Mouse (Mus musculus) MEL (cell line): ENCODE results near the gene Wdfy3. TPM values are rescaled to one million over a fixed set of nuclear protein-coding genes. Genes with fewer than 3 reads are reported as not detected.

Experiments
- DNase-seq: peaks from one replicate; pipeline ENCODE4 v3.0.0; 2011; ENCODE audit warnings: low read depth, low spot score
- H3K27ac ChIP-seq: 2 replicates; pipeline ENCODE4 v1.5.1; 2012; ENCODE audit warnings: low read depth, mild to moderate bottlenecking, control low read depth, low read length, moderate library complexity; ENCODE audit not compliant: control insufficient read depth
- H3K27me3 ChIP-seq, 2 experiments: fragments of 150-350 bp in 1 of 2; sonication (generic) in 1 of 2; 2 replicates each; pipeline ENCODE4 v1.6.1; 2012; ENCODE audit warnings: low read length in 2 of 2, mild to moderate bottlenecking in 2 of 2, improper control_type of control experiment in 1 of 2, moderate library complexity in 1 of 2; ENCODE audit not compliant: insufficient read depth in 2 of 2, control insufficient read depth in 1 of 2
- H3K36me3 ChIP-seq, 2 experiments: 2 replicates each; pipeline ENCODE4 v1.6.1; 2012 to 2014; ENCODE audit warnings: low read length in 2 of 2, improper control_type of control experiment in 1 of 2, inconsistent platforms in 1 of 2, mild to moderate bottlenecking in 1 of 2; ENCODE audit not compliant: insufficient read depth in 2 of 2, control insufficient read depth in 1 of 2
- H3K4me1 ChIP-seq, 2 experiments: fragments of 150-350 bp in 1 of 2; sonication (generic) in 1 of 2; 2 replicates each; pipeline ENCODE4 v1.6.1; 2012; ENCODE audit warnings: low read length in 2 of 2, improper control_type of control experiment in 1 of 2, mild to moderate bottlenecking in 1 of 2; ENCODE audit not compliant: insufficient read depth in 2 of 2, control insufficient read depth in 1 of 2
- H3K4me3 ChIP-seq, 2 experiments: fragments of 150-350 bp in 1 of 2; sonication (generic) in 1 of 2; 2 replicates each; pipeline ENCODE4 v1.5.1; 2012; ENCODE audit warnings: low read depth in 2 of 2, low read length in 2 of 2, mild to moderate bottlenecking in 2 of 2, moderate library complexity in 2 of 2, control low read depth in 1 of 2, improper control_type of control experiment in 1 of 2; ENCODE audit not compliant: control insufficient read depth in 1 of 2, insufficient read depth in 1 of 2
- H3K79me2 ChIP-seq: 2 replicates; pipeline ENCODE4 v1.6.1; 2012; ENCODE audit warnings: mild to moderate bottlenecking, low read length, moderate library complexity; ENCODE audit not compliant: control insufficient read depth, poor library complexity, insufficient read depth
- H3K9ac ChIP-seq: 2 replicates; pipeline ENCODE4 v1.6.1; 2012; ENCODE audit warnings: low read depth, mild to moderate bottlenecking, control low read depth, low read length, moderate library complexity; ENCODE audit not compliant: control insufficient read depth, poor library complexity, severe bottlenecking
- H3K9me3 ChIP-seq: fragments of 150-350 bp; sonication (generic); replicated peaks from 2 replicates; pipeline ENCODE4 v1.6.1; 2012; ENCODE audit warnings: mild to moderate bottlenecking, low read length, improper control_type of control experiment, moderate library complexity; ENCODE audit not compliant: insufficient read depth
- BHLHE40 ChIP-seq: IDR thresholded peaks from 2 replicates; pipeline ENCODE4 v1.6.1; 2012; ENCODE audit warnings: low read depth, mild to moderate bottlenecking, inconsistent platforms, low read length, improper control_type of control experiment, borderline replicate concordance
- CHD2 ChIP-seq: IDR thresholded peaks from 2 replicates; pipeline ENCODE4 v1.6.1; 2011; ENCODE audit warnings: low read length, improper control_type of control experiment
- CTCF ChIP-seq, 3 experiments: IDR thresholded peaks in 2 of 3; conservative IDR thresholded peaks in 1 of 3; 2 replicates each; pipeline ENCODE4 v1.5.1; 2011 to 2012; ENCODE audit warnings: low read length in 3 of 3, low read depth in 2 of 3, mild to moderate bottlenecking in 2 of 3, improper control_type of control experiment in 1 of 3, inconsistent platforms in 1 of 3, mixed read lengths in 1 of 3, moderate library complexity in 1 of 3; ENCODE audit not compliant: control insufficient read depth in 1 of 3, insufficient read depth in 1 of 3, poor library complexity in 1 of 3, severe bottlenecking in 1 of 3
- E2F4 ChIP-seq: IDR thresholded peaks from 2 replicates; pipeline ENCODE4 v1.6.1; 2011; ENCODE audit warnings: low read depth, low read length, improper control_type of control experiment, borderline replicate concordance
- ELF1 ChIP-seq: IDR thresholded peaks from 2 replicates; pipeline ENCODE4 v1.6.1; 2014; ENCODE audit warnings: low read depth, mild to moderate bottlenecking, inconsistent platforms, low read length, improper control_type of control experiment, moderate library complexity
- EP300 ChIP-seq, 2 experiments: IDR thresholded peaks; 2 replicates each; pipeline ENCODE4 v1.6.1; 2011; ENCODE audit warnings: improper control_type of control experiment in 2 of 2, low read length in 2 of 2, low read depth in 1 of 2, mild to moderate bottlenecking in 1 of 2
- ETS1 ChIP-seq: IDR thresholded peaks from 2 replicates; pipeline ENCODE4 v1.6.1; 2012; ENCODE audit warnings: low read depth, mild to moderate bottlenecking, inconsistent platforms, low read length, improper control_type of control experiment, moderate library complexity
- GABPA ChIP-seq: IDR thresholded peaks from 2 replicates; pipeline ENCODE4 v1.6.1; 2012; ENCODE audit warnings: low read depth, mild to moderate bottlenecking, inconsistent platforms, low read length, improper control_type of control experiment, moderate library complexity
- HCFC1 ChIP-seq: IDR thresholded peaks from 2 replicates; pipeline ENCODE4 v1.6.1; 2012; ENCODE audit warnings: low read depth, mild to moderate bottlenecking, inconsistent platforms, low read length, improper control_type of control experiment, moderate library complexity
- KAT2A ChIP-seq: conservative IDR thresholded peaks from 2 replicates; pipeline ENCODE4 v1.6.1; 2012; ENCODE audit warnings: low read depth, low read length, improper control_type of control experiment, inconsistent platforms
- MAFK ChIP-seq: IDR thresholded peaks from 2 replicates; pipeline ENCODE4 v1.6.1; 2011; ENCODE audit warnings: low read depth, mild to moderate bottlenecking, low read length, improper control_type of control experiment, borderline replicate concordance
- MAX ChIP-seq: IDR thresholded peaks from 2 replicates; pipeline ENCODE4 v1.6.1; 2011; ENCODE audit warnings: low read length, improper control_type of control experiment
- MAZ ChIP-seq: IDR thresholded peaks from 2 replicates; pipeline ENCODE4 v1.6.1; 2012; ENCODE audit warnings: low read depth, mild to moderate bottlenecking, inconsistent platforms, low read length, improper control_type of control experiment
- MXI1 ChIP-seq: IDR thresholded peaks from 2 replicates; pipeline ENCODE4 v1.6.1; 2011; ENCODE audit warnings: mild to moderate bottlenecking, low read depth, low read length, improper control_type of control experiment
- MYB ChIP-seq: IDR thresholded peaks from 2 replicates; pipeline ENCODE4 v1.6.1; 2011; ENCODE audit warnings: mild to moderate bottlenecking, low read depth, low read length, improper control_type of control experiment
- MYC ChIP-seq: IDR thresholded peaks from 2 replicates; pipeline ENCODE4 v1.6.1; 2011; ENCODE audit warnings: low read depth, mild to moderate bottlenecking, low read length, improper control_type of control experiment, moderate library complexity
- NELFE ChIP-seq: IDR thresholded peaks from 2 replicates; pipeline ENCODE4 v1.6.1; 2011; ENCODE audit warnings: low read depth, low read length, improper control_type of control experiment
- RAD21 ChIP-seq: IDR thresholded peaks from 2 replicates; pipeline ENCODE4 v1.6.1; 2011; ENCODE audit warnings: mild to moderate bottlenecking, low read depth, low read length, improper control_type of control experiment
- RCOR1 ChIP-seq: IDR thresholded peaks from 2 replicates; pipeline ENCODE4 v1.6.1; 2012; ENCODE audit warnings: low read depth, mild to moderate bottlenecking, inconsistent platforms, low read length, improper control_type of control experiment
- SMC3 ChIP-seq: IDR thresholded peaks from 2 replicates; pipeline ENCODE4 v1.6.1; 2011; ENCODE audit warnings: low read depth, low read length, improper control_type of control experiment
- TAL1 ChIP-seq: IDR thresholded peaks from 2 replicates; pipeline ENCODE4 v1.6.1; 2012; ENCODE audit warnings: mild to moderate bottlenecking, inconsistent platforms, low read length, moderate library complexity, mixed read lengths
- TBP ChIP-seq: IDR thresholded peaks from 2 replicates; pipeline ENCODE4 v1.8.0; 2011; ENCODE audit warnings: low read depth, low read length, improper control_type of control experiment
- TCF12 ChIP-seq: IDR thresholded peaks from 2 replicates; pipeline ENCODE4 v1.6.1; 2014; ENCODE audit warnings: low read depth, mild to moderate bottlenecking, inconsistent platforms, low read length, improper control_type of control experiment, moderate library complexity
- UBTF ChIP-seq: IDR thresholded peaks from 2 replicates; pipeline ENCODE4 v1.6.1; 2012; ENCODE audit warnings: low read depth, mild to moderate bottlenecking, inconsistent platforms, low read length, improper control_type of control experiment, moderate library complexity, borderline replicate concordance; ENCODE audit not compliant: insufficient read depth
- USF2 ChIP-seq, 2 experiments: IDR thresholded peaks; 2 replicates each; pipeline ENCODE4 v1.6.1; 2011 to 2012; ENCODE audit warnings: improper control_type of control experiment in 2 of 2, low read length in 2 of 2, borderline replicate concordance in 1 of 2, inconsistent platforms in 1 of 2, low read depth in 1 of 2, mild to moderate bottlenecking in 1 of 2; ENCODE audit not compliant: insufficient read depth in 1 of 2
- ZC3H11A ChIP-seq: IDR thresholded peaks from 2 replicates; pipeline ENCODE4 v1.6.1; 2012; ENCODE audit warnings: low read depth, mild to moderate bottlenecking, inconsistent platforms, low read length, improper control_type of control experiment
- ZKSCAN1 ChIP-seq: IDR thresholded peaks from 2 replicates; pipeline ENCODE4 v1.6.1; 2012; ENCODE audit warnings: low read depth, mild to moderate bottlenecking, inconsistent platforms, low read length, improper control_type of control experiment, moderate library complexity
- ZMIZ1 ChIP-seq: IDR thresholded peaks from 2 replicates; pipeline ENCODE4 v1.6.1; 2012; ENCODE audit warnings: low read depth, mild to moderate bottlenecking, inconsistent platforms, low read length, improper control_type of control experiment, moderate library complexity
- ZNF384 ChIP-seq: IDR thresholded peaks from 2 replicates; pipeline ENCODE4 v1.6.1; 2012; ENCODE audit warnings: low read depth, mild to moderate bottlenecking, inconsistent platforms, low read length, improper control_type of control experiment
- polyA plus RNA-seq, 2 experiments: library from polyadenylated mRNA; stranded (reverse) in 1 of 2; unstranded in 1 of 2; fragments of >175 nt in 1 of 2; fragments of >200 nt in 1 of 2; gene quantifications; 2 replicates each; pipeline versions ENCODE4 v1.2.1 to v1.2.4; 2012; ENCODE audit warnings: low replicate concordance in 2 of 2, low read depth in 1 of 2; ENCODE audit not compliant: insufficient read length in 2 of 2, insufficient read depth in 1 of 2, missing spikeins in 1 of 2
- total RNA-seq: library from RNA; depleted of rRNA; stranded (reverse); fragments of 300-350 nt; gene quantifications from 2 replicates; pipeline ENCODE4 v1.2.3, GENCODE M21; 2012

The Wdfy3 gene
- total and polyA plus RNA-seq, 3 experiments: 10.0 to 21.3 (median 11.9) TPM

GRCm38 (mm10) chr5:101937909-101938596 lies 131.7 kb downstream of the Wdfy3 start:
- H3K9me3 ChIP-seq: no peaks in the 10 kb centered on the region
- no peaks in the 10 kb centered on the region for H3K79me2 ChIP-seq
- H3K27me3 ChIP-seq: no peaks in the 10 kb centered on the region
- TF ChIP-seq ZNF384 (no peak), UBTF (no peak), MXI1 (no peak), MAZ (no peak), TBP (no peak), MYC (no peak), USF2 (IDR thresholded peaks at IDR 0.05; ENCODE audit: borderline replicate concordance in 1 of 2, insufficient read depth in 1 of 2, low read depth in 1 of 2, low read length in 2 of 2) (no peak), CTCF (IDR thresholded peaks at IDR 0.05 in 2 of 3, conservative IDR thresholded peaks at IDR 0.05 in 1 of 3; ENCODE audit: control insufficient read depth in 1 of 3, insufficient read depth in 1 of 3, low read depth in 2 of 3, low read length in 3 of 3, poor library complexity in 1 of 3, severe bottlenecking in 1 of 3) (no peak), MAFK (no peak), EP300 (IDR thresholded peaks at IDR 0.05; ENCODE audit: low read depth in 1 of 2, low read length in 2 of 2) (no peak), GABPA (no peak), ZMIZ1 (no peak), TCF12 (no peak), ELF1 (no peak), BHLHE40 (no peak), SMC3 (no peak), RAD21 (no peak), ZC3H11A (no peak)
- TF ChIP-seq, all 39 proteins: peak for 0
- no peak overlapping the region for H3K4me3 ChIP-seq
- H3K4me1 ChIP-seq: no peaks in the 10 kb centered on the region
- no peak overlapping the region for H3K27ac ChIP-seq
- H3K9ac ChIP-seq: no peak overlapping the region
- no peak for DNase-seq
- H3K36me3 ChIP-seq: peaks cover 0 to 9% of the 10 kb centered on the region in 2 experiments; a peak in 1 of 4 replicates

GRCm38 (mm10) chr5:101937362-101937761 lies 132.4 kb downstream of the Wdfy3 start:
- TF ChIP-seq ZC3H11A (no peak), NELFE (no peak), ZKSCAN1 (no peak), TCF12 (no peak), ETS1 (no peak), RCOR1 (no peak), TAL1 (no peak), CHD2 (no peak), HCFC1 (no peak), USF2 (IDR thresholded peaks at IDR 0.05; ENCODE audit: borderline replicate concordance in 1 of 2, insufficient read depth in 1 of 2, low read depth in 1 of 2, low read length in 2 of 2) (no peak), ZNF384 (no peak), KAT2A (no peak), MAX (no peak), MYC (no peak), ELF1 (no peak), MXI1 (no peak), RAD21 (no peak), E2F4 (no peak), MYB (no peak)
- H3K4me3 ChIP-seq: no peak overlapping the region
- no peak overlapping the region for H3K9ac ChIP-seq
- no peak for DNase-seq
- H3K4me1 ChIP-seq: no peaks in the 10 kb centered on the region
- no peak overlapping the region for H3K27ac ChIP-seq
- H3K79me2 ChIP-seq: no peaks in the 10 kb centered on the region
- peaks cover 0 to 7% of the 10 kb centered on the region in 2 experiments; a peak in 1 of 4 replicates for H3K36me3 ChIP-seq
- H3K9me3 ChIP-seq: no peaks in the 10 kb centered on the region
- no peaks in the 10 kb centered on the region for H3K27me3 ChIP-seq
